Mouse (Mus musculus) adrenal gland, postnatal 4 days (tissue): ENCODE data around the gene Olfr555. TPM values are rescaled to one million over a fixed set of nuclear protein-coding genes. Genes with fewer than 3 reads are reported as not detected.
"Not testable (repeated sequence)": the region's sequence is repeated elsewhere in the genome, so short reads cannot be mapped to it uniquely, and the experiment has no call there.

ENCODE experiments used
- DNase-seq, 2 experiments: peaks; one replicate each; pipeline ENCODE4 v3.0.0; 2021 to 2022; ENCODE audit warnings: low spot score in 2 of 2, mixed read lengths in 2 of 2
- long read RNA-seq, 2 experiments: library from polyadenylated mRNA; stranded (forward); transcript quantifications; one replicate each; pipeline ENCODE4 v2.0.0; 2021
- total RNA-seq, 2 experiments: library from RNA; stranded (reverse); gene quantifications; 2 replicates each; pipeline ENCODE4 v1.2.3; 2021

Gene Olfr555
- total RNA-seq = not detected
- long read RNA-seq, experiment 1 = 0 reads
- long read RNA-seq, experiment 2 = 0 reads

- no peak for DNase-seq
These were observed at the start of gene Olfr555 for GRCm38 (mm10) chr7:102658523-102658922. Olfr555 (plus strand) TSS chr7:102658823.

DNA sequence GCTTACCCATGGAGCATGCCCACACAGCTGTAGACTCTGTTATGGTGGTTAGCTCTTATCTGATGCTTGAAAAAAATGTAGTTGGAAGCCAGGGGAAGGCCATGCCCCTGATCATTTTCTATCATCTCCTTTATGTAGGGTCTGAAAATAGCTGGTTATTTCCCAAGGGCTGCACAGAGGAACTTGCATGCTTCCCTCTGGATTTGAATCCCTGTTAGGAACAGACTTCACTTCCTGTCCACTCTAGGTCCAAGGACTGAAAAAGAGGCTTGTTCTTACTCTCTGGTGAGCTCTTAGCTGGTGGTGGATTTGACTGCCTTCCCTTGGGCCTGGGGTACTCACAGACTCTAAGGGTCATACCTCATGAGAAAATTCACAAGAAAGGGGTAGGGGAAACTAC is 40.5 kb upstream of the Olfr555 start, which contains the start of gene Olfr553:
Gene Olfr553, minus strand, starts transcription at position 101 of the 400 bp plus-strand sequence.
- DNase-seq = no peak

DNA sequence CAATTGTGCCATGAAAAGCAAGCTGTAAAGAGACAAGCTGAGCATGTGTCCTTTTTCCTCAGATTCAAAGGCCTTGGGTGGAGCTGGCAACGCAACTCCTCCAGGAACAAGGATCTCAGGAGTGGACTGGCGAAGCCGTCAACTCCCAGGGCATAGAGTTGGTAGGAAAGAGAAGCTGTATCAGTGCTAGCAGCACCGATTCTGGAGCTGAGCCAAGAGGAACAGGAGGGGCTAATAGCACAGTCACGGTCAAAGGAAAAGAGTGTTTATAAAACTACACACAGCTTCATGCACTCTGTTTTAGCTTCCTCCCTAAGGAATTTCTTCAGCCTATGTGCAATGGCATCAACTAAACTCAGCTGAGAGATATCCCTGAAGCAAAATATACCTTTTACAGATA is 39.0 kb upstream of the Olfr555 start:
- DNase-seq = no peak

DNA sequence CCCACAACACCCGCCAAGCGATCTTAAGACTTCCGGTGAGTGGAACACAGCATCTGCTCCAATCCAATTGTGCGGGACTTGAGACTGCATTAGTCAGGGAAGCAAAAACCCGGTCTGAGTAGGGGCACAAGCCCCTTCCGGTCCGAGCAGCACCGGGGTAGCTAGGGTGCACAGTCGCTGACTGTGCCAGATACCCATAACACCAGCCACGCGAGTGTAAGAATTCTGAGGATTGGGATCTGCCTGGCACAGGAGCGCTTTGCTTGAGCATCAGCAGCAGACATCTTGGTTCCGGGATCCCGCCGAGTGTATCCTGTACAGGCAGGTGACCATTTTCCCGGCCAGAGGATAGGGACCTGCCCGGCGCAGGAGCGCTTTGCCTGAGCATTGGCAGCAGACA is 38.3 kb upstream of the Olfr555 start:
- DNase-seq = not testable (repeated sequence)

DNA sequence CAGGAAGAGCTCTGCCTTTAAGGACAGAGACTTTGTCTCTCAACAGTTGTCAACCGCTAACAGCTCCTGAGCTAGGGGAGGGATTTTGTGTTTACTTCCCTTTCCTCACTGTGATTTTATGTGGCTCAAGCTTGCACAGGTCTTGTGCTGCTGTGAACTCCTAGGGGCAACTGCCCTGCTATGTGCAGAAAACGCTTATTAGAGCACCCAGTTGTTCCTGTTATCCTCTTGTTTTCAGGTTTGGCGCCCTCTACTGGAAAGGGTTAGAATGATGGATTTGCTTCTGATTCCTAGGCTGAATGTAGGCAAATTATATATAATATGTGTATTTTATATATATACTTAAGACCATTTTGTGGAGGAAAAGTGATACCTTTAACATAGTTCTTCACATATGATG is 22.0 kb upstream of the Olfr555 start:
- DNase-seq = peak in 1 of 2 experiments; percentile 13

- no peak for DNase-seq
These were observed 20.5 kb upstream of the Olfr555 start, which contains the start of gene Olfr554 for GRCm38 (mm10) chr7:102638132-102638531. Olfr554 (plus strand) TSS chr7:102638432.

DNA sequence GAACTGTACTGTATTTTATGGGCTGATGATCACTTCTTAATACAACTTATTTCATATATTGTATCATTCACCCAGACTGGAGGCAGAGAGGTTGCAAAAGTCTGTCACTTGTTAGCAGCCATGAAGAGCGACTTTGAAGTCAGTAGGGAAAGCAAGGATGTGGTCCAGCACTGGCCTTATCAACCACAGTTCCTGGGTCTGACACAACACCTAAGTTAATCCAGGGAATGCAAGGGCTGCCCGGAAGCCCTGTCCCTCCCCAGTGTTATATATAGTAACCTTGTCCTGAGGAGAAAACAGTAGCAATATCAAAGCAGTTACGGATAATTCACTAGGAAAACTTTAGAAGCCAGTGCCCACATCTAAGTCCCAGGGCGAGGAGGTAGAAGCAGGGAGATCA is 13.7 kb upstream of the Olfr555 start:
- not testable (repeated sequence) for DNase-seq

DNA sequence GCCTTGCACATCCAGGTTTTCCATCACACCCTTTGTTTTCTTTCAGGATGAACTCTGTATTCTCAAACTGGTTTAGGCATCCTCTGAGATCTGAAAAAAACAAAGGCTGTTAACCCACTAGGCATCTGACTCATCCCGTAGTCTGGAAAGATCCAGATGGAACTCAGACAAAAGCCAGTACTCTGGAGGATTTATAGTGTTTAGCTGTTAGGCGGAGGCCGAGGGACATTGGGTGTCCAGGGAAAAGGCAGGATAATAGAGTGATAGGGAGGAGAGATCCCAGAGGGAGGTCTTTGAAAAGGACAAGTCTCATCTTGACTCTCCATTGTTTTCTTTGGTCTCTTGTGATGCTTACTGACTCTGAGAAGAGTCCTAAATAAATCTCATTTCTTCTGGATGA is 6.0 kb downstream of the Olfr555 start, which contains the start of gene Olfr556:
Gene Olfr556, plus strand, starts transcription at position 301 of the 400 bp plus-strand sequence.
- DNase-seq = no peak

- no peak for DNase-seq
These were observed 6.8 kb downstream of the Olfr555 start for GRCm38 (mm10) chr7:102665378-102665777.

DNA sequence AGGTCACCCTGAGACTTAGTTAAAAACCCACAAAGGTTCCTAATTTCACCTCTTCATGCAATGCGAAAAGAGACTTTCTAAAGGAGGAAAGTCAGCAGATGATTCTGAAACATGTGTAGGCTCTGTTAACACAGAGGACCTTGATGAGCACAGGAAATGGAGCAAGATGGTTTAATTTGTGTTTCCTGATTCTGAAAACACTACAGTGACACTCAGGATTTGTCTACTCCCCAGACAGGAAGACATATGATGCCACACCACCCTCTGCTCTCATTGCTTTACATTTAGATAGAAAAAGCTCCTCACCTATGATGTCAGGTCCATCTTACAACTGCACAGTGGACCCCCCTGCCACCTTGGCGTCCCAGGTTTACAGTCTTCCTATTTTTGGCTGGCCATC is 17.6 kb downstream of the Olfr555 start:
- no peak for DNase-seq

DNA sequence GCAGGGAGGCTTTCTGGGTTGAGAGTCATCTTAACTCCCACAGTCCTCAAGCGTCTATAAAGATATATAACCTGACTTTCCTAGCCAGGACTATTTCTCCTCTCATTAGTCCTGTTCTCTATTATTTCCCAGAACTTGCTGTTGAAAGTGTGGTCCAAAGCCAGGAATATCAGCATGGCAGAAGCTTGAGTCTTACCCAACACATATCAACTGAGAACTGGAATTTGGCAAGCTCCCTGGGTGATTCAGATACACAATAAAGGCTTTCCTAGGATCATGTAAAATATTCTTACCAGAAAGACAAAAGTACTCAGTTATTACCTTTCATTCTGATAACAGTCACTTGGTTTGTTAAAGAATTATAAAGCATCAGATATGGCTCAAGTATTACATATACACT is 23.3 kb downstream of the Olfr555 start:
- no peak for DNase-seq

- peak; percentile 63 to 79 for DNase-seq
These were observed 28.4 kb downstream of the Olfr555 start, which contains the start of gene Trim68 for GRCm38 (mm10) chr7:102686944-102687501. Trim68 (minus strand) TSS chr7:102687327.

DNA sequence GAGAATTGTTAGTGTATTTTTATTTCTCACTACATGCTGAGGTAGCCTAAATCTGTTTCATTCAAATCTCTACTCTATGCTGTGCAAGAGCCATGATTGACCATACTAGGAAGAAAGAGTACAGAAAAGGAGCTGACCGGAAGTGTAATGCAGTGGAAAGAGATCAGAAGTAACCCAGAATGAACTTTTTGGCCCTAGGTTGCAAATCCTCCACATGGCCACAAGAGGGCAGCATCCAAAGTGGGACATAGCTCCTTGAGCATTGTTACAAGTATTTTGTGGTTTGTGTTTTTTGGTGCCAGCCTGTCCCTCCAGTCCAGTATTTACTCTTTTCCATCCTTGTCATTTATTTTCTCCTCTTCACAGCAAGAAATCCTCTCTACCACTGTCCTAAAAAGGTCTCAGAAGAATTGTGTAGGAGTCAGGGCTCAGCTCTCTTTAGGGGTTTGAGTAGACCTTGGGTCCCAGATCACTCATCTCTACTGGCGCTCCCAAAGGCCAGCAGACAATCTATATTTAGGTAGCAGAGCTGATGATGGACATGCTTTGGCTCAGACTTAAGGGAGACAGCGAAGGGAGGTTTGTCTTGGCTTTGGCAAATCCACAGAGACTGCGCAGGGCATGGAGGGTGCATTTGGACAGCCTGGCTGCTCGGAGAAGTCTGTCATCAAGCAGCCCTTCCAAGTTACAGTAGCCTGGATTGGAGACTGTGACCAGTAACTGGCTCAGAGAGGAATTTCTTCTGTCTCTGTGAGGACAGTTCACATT is 36.9 kb downstream of the Olfr555 start, which contains the start of gene Olfr557:
Gene Olfr557, plus strand, starts transcription at position 553 of the 768 bp plus-strand sequence.
- DNase-seq = no peak

- no peak for DNase-seq
These were observed 39.8 kb downstream of the Olfr555 start for GRCm38 (mm10) chr7:102698461-102698860.

GRCm38 (mm10) chr7:102701915-102702314 is 43.3 kb downstream of the Olfr555 start, which contains the start of gene Olfr558:
Olfr558 (plus strand) TSS chr7:102702215.
- no peak for DNase-seq

Other genes with a start within 250 kb of the Olfr555 start
- gene Rrm1, start 217.1 kb upstream of the Olfr555 start, total RNA-seq = 10 to 100 TPM; 72.0 to 73.4 TPM
- not detected for gene Olfr543, start 177.1 kb upstream of the Olfr555 start, total RNA-seq
- not detected for gene Olfr544, start 170.5 kb upstream of the Olfr555 start, total RNA-seq
- not detected for gene Olfr545, start 159.2 kb upstream of the Olfr555 start, total RNA-seq
- gene Olfr547, start 124.1 kb upstream of the Olfr555 start, total RNA-seq = not detected
- not detected for gene Olfr548-ps1, start 117.9 kb upstream of the Olfr555 start, total RNA-seq
- gene Olfr549, start 109.0 kb upstream of the Olfr555 start, total RNA-seq = not detected
- gene Trim21, start 93.3 kb upstream of the Olfr555 start, total RNA-seq = 10 to 100 TPM; 21.2 to 21.9 TPM
- gene Olfr550, start 87.4 kb upstream of the Olfr555 start, total RNA-seq = not detected
- gene Olfr551, start 66.9 kb upstream of the Olfr555 start, total RNA-seq = not detected
- gene Olfr552, start 61.1 kb upstream of the Olfr555 start, total RNA-seq = under 1 TPM in 1 of 2 experiments, not detected in 1; 0.08 TPM
- not detected for gene Olfr553, start 40.6 kb upstream of the Olfr555 start, total RNA-seq
- not detected for gene Olfr554, start 20.4 kb upstream of the Olfr555 start, total RNA-seq
- not detected for gene Olfr556, start 6.1 kb downstream of the Olfr555 start, total RNA-seq
- 10 to 100 TPM; 16.0 to 20.2 TPM for gene Trim68, start 28.5 kb downstream of the Olfr555 start, total RNA-seq
- not detected for gene Olfr557, start 37.1 kb downstream of the Olfr555 start, total RNA-seq
- gene Olfr558, start 43.4 kb downstream of the Olfr555 start, total RNA-seq = under 1 TPM; 0.54 to 0.62 TPM
- gene Olfr33, start 60.2 kb downstream of the Olfr555 start, total RNA-seq = not detected
- gene Olfr559, start 68.7 kb downstream of the Olfr555 start, total RNA-seq = not detected
- not detected for gene Olfr560, start 100.5 kb downstream of the Olfr555 start, total RNA-seq
- 1 to 10 TPM; 1.1 to 1.9 TPM for gene Olfr78, start 100.6 kb downstream of the Olfr555 start, total RNA-seq
- not detected for gene Olfr561, start 112.4 kb downstream of the Olfr555 start, total RNA-seq
- gene Olfr564, start 144.7 kb downstream of the Olfr555 start, total RNA-seq = not detected
- not detected for gene Olfr566, start 199.9 kb downstream of the Olfr555 start, total RNA-seq
- gene Olfr568, start 218.3 kb downstream of the Olfr555 start, total RNA-seq = not detected
- not detected for gene Olfr569, start 232.1 kb downstream of the Olfr555 start, total RNA-seq
- gene Olfr570, start 235.8 kb downstream of the Olfr555 start, total RNA-seq = not detected